Mouse (Mus musculus): ENCODE results near the gene Fgfr2. TPM values are rescaled to one million over a fixed set of nuclear protein-coding genes. Genes with fewer than 3 reads are reported as not detected.

The Fgfr2 gene
- polyA plus RNA-seq, 1 experiment: 1.7 TPM

GRCm38 (mm10) chr7:130432141-130432540 lies 2691.0 kb downstream of the Fgfr2 start:
- Histone ChIP-seq H3K4me3 (ENCODE audit: insufficient read depth, poor library complexity, severe bottlenecking) (no peak overlapping the region), H3K79me2 (ENCODE audit: control insufficient read depth, insufficient read depth) (no peaks in the 10 kb centered on the region), H3ac (ENCODE audit: control insufficient read depth, insufficient read length, low read depth) (no peak overlapping the region), H3K36me3 (ENCODE audit: control insufficient read depth, insufficient read depth) (no peaks in the 10 kb centered on the region), H3K79me3 (ENCODE audit: low read depth) (no peaks in the 10 kb centered on the region), H3K27me3 (ENCODE audit: control insufficient read depth, insufficient read depth, insufficient read length) (no peaks in the 10 kb centered on the region)
- TF ChIP-seq CEBPB (IDR thresholded peaks at IDR 0.05; ENCODE audit: low read depth): no peak
- no peak for TF ChIP-seq FOSL1 (IDR thresholded peaks at IDR 0.05; ENCODE audit: insufficient read depth, low read length, poor library complexity, severe bottlenecking)
- no peak for TF ChIP-seq MYOD1 (IDR thresholded peaks at IDR 0.05; ENCODE audit: control insufficient read depth, insufficient read length, low read depth)
- TF ChIP-seq MAX (IDR thresholded peaks at IDR 0.05): no peak
- TF ChIP-seq CTCF (IDR thresholded peaks at IDR 0.05; ENCODE audit: control insufficient read depth, insufficient read depth, insufficient read length): no peak
- no peak for TF ChIP-seq USF1 (IDR thresholded peaks at IDR 0.05; ENCODE audit: low read depth)
- TF ChIP-seq MYOG (IDR thresholded peaks at IDR 0.05; ENCODE audit: control insufficient read depth, extremely low read depth, insufficient read length): no peak

GRCm38 (mm10) chr7:130426586-130426985 lies 2696.6 kb downstream of the Fgfr2 start:
- Histone ChIP-seq H3K36me3 (ENCODE audit: control insufficient read depth, insufficient read depth) (no peaks in the 10 kb centered on the region), H3K79me2 (ENCODE audit: control insufficient read depth, insufficient read depth) (no peaks in the 10 kb centered on the region), H3K27me3 (ENCODE audit: control insufficient read depth, insufficient read depth, insufficient read length) (no peaks in the 10 kb centered on the region), H3K79me3 (ENCODE audit: low read depth) (no peaks in the 10 kb centered on the region), H3K4me3 (ENCODE audit: insufficient read depth, poor library complexity, severe bottlenecking) (no peak overlapping the region), H3ac (ENCODE audit: control insufficient read depth, insufficient read length, low read depth) (no peak overlapping the region)
- no peak for TF ChIP-seq MYOD1 (IDR thresholded peaks at IDR 0.05; ENCODE audit: control insufficient read depth, insufficient read length, low read depth)
- no peak for TF ChIP-seq MYOG (IDR thresholded peaks at IDR 0.05; ENCODE audit: control insufficient read depth, extremely low read depth, insufficient read length)
- TF ChIP-seq FOSL1 (IDR thresholded peaks at IDR 0.05; ENCODE audit: insufficient read depth, low read length, poor library complexity, severe bottlenecking): no peak
- no peak for TF ChIP-seq MAX (IDR thresholded peaks at IDR 0.05)
- no peak for TF ChIP-seq CTCF (IDR thresholded peaks at IDR 0.05; ENCODE audit: control insufficient read depth, insufficient read depth, insufficient read length)
- no peak for TF ChIP-seq CEBPB (IDR thresholded peaks at IDR 0.05; ENCODE audit: low read depth)
- TF ChIP-seq USF1 (IDR thresholded peaks at IDR 0.05; ENCODE audit: low read depth): no peak

DNA sequence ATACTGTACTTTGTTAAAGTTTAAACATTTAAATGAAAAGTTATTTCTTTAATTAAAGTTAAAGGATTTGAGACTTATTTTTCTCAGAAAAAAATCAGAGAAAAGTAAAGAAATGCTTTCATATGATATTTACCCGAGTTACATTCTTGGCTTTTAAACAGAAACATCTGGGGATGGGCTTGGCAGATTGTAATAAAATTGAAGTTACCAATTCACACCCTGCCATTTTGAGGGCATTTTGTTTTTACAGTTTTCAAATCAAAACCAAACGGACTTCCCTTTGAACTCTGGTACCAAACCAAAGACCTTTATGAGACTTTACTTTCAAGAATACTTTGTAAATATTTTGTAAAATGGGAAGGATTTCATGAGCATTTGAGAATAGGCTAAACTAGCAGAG lies 2697.2 kb downstream of the Fgfr2 start:
- TF ChIP-seq CTCF (IDR thresholded peaks at IDR 0.05; ENCODE audit: control insufficient read depth, insufficient read depth, insufficient read length) (no peak), MYOD1 (IDR thresholded peaks at IDR 0.05; ENCODE audit: control insufficient read depth, insufficient read length, low read depth) (no peak), CEBPB (IDR thresholded peaks at IDR 0.05; ENCODE audit: low read depth) (no peak), MYOG (IDR thresholded peaks at IDR 0.05; ENCODE audit: control insufficient read depth, extremely low read depth, insufficient read length) (no peak), FOSL1 (IDR thresholded peaks at IDR 0.05; ENCODE audit: insufficient read depth, low read length, poor library complexity, severe bottlenecking) (no peak), USF1 (IDR thresholded peaks at IDR 0.05; ENCODE audit: low read depth) (no peak), MAX (IDR thresholded peaks at IDR 0.05) (no peak)
- no peaks in the 10 kb centered on the region for H3K79me2 ChIP-seq (ENCODE audit: control insufficient read depth, insufficient read depth)
- H3K36me3 ChIP-seq (ENCODE audit: control insufficient read depth, insufficient read depth): no peaks in the 10 kb centered on the region
- H3K27me3 ChIP-seq (ENCODE audit: control insufficient read depth, insufficient read depth, insufficient read length): no peaks in the 10 kb centered on the region
- H3K4me3 ChIP-seq (ENCODE audit: insufficient read depth, poor library complexity, severe bottlenecking): no peak overlapping the region
- no peak overlapping the region for H3ac ChIP-seq (ENCODE audit: control insufficient read depth, insufficient read length, low read depth)
- H3K79me3 ChIP-seq (ENCODE audit: low read depth): no peaks in the 10 kb centered on the region

DNA sequence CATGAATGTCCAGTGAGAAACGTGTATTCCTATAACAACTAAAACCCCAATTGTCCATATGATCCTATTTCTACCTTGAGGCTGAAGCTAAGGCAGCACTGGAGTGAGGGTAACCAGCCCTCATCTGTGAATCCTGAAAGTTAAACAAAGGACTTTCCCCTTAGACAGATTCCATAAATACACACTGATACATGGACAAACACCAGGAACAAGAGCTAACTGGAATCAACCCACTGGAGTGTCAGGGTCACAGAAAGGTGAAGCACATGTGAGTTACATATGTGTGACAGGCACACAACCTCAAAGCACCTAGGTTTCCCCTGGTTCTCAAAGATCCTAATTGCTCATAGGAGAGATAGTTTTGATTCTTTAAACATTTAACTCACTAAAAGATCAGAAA lies 2703.2 kb downstream of the Fgfr2 start:
- TF ChIP-seq MYOD1 (IDR thresholded peaks at IDR 0.05; ENCODE audit: control insufficient read depth, insufficient read length, low read depth) (no peak), USF1 (IDR thresholded peaks at IDR 0.05; ENCODE audit: low read depth) (no peak), FOSL1 (IDR thresholded peaks at IDR 0.05; ENCODE audit: insufficient read depth, low read length, poor library complexity, severe bottlenecking) (no peak), CTCF (IDR thresholded peaks at IDR 0.05; ENCODE audit: control insufficient read depth, insufficient read depth, insufficient read length) (no peak), MYOG (IDR thresholded peaks at IDR 0.05; ENCODE audit: control insufficient read depth, extremely low read depth, insufficient read length) (no peak), CEBPB (IDR thresholded peaks at IDR 0.05; ENCODE audit: low read depth) (no peak), MAX (IDR thresholded peaks at IDR 0.05) (no peak)
- H3K27me3 ChIP-seq (ENCODE audit: control insufficient read depth, insufficient read depth, insufficient read length): no peaks in the 10 kb centered on the region
- H3K4me3 ChIP-seq (ENCODE audit: insufficient read depth, poor library complexity, severe bottlenecking): no peak overlapping the region
- H3ac ChIP-seq (ENCODE audit: control insufficient read depth, insufficient read length, low read depth): no peak overlapping the region
- H3K79me3 ChIP-seq (ENCODE audit: low read depth): no peaks in the 10 kb centered on the region
- no peaks in the 10 kb centered on the region for H3K79me2 ChIP-seq (ENCODE audit: control insufficient read depth, insufficient read depth)
- peaks cover 4% of the 10 kb centered on the region for H3K36me3 ChIP-seq (ENCODE audit: control insufficient read depth, insufficient read depth)

GRCm38 (mm10) chr7:130407622-130408021 lies 2715.5 kb downstream of the Fgfr2 start:
- Histone ChIP-seq H3K36me3 (ENCODE audit: control insufficient read depth, insufficient read depth) (no peaks in the 10 kb centered on the region), H3K27me3 (ENCODE audit: control insufficient read depth, insufficient read depth, insufficient read length) (no peaks in the 10 kb centered on the region), H3ac (ENCODE audit: control insufficient read depth, insufficient read length, low read depth) (no peak overlapping the region), H3K79me3 (ENCODE audit: low read depth) (no peaks in the 10 kb centered on the region), H3K4me3 (ENCODE audit: insufficient read depth, poor library complexity, severe bottlenecking) (no peak overlapping the region), H3K79me2 (ENCODE audit: control insufficient read depth, insufficient read depth) (no peaks in the 10 kb centered on the region)
- TF ChIP-seq CEBPB (IDR thresholded peaks at IDR 0.05; ENCODE audit: low read depth) (no peak), USF1 (IDR thresholded peaks at IDR 0.05; ENCODE audit: low read depth) (no peak), MYOD1 (IDR thresholded peaks at IDR 0.05; ENCODE audit: control insufficient read depth, insufficient read length, low read depth) (no peak), FOSL1 (IDR thresholded peaks at IDR 0.05; ENCODE audit: insufficient read depth, low read length, poor library complexity, severe bottlenecking) (no peak), MYOG (IDR thresholded peaks at IDR 0.05; ENCODE audit: control insufficient read depth, extremely low read depth, insufficient read length) (no peak), MAX (IDR thresholded peaks at IDR 0.05) (no peak), CTCF (IDR thresholded peaks at IDR 0.05; ENCODE audit: control insufficient read depth, insufficient read depth, insufficient read length) (no peak)

DNA sequence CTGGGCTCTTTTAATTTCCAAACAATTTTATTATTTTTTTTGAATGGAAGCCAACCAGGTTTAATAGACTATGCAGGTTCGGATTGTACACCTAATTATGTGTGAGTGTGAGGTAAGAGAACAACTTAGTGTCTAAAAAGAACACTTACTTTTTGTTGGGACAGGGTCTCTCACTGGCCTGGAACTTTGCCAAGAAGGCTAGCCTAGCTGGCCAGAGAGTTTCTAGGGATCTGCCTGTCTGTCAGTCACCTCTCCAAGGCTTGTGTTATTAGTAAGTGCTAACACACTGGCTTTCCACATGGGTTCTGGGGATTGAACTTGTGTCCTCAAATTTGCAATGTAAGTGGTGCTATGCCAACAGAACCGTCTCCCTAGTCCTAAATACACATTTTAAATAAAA lies 2719.8 kb downstream of the Fgfr2 start:
- TF ChIP-seq MAX (IDR thresholded peaks at IDR 0.05): no peak
- TF ChIP-seq CTCF (IDR thresholded peaks at IDR 0.05; ENCODE audit: control insufficient read depth, insufficient read depth, insufficient read length): no peak
- TF ChIP-seq USF1 (IDR thresholded peaks at IDR 0.05; ENCODE audit: low read depth): no peak
- no peak for TF ChIP-seq MYOD1 (IDR thresholded peaks at IDR 0.05; ENCODE audit: control insufficient read depth, insufficient read length, low read depth)
- TF ChIP-seq CEBPB (IDR thresholded peaks at IDR 0.05; ENCODE audit: low read depth): no peak
- no peak for TF ChIP-seq FOSL1 (IDR thresholded peaks at IDR 0.05; ENCODE audit: insufficient read depth, low read length, poor library complexity, severe bottlenecking)
- no peak overlapping the region for H3ac ChIP-seq (ENCODE audit: control insufficient read depth, insufficient read length, low read depth)
- no peak overlapping the region for H3K4me3 ChIP-seq (ENCODE audit: insufficient read depth, poor library complexity, severe bottlenecking)
- no peaks in the 10 kb centered on the region for H3K27me3 ChIP-seq (ENCODE audit: control insufficient read depth, insufficient read depth, insufficient read length)
- no peaks in the 10 kb centered on the region for H3K79me3 ChIP-seq (ENCODE audit: low read depth)
- H3K79me2 ChIP-seq (ENCODE audit: control insufficient read depth, insufficient read depth): no peaks in the 10 kb centered on the region
- H3K36me3 ChIP-seq (ENCODE audit: control insufficient read depth, insufficient read depth): no peaks in the 10 kb centered on the region
